Mouse (Mus musculus): Measurements from ENCODE around the gene Rufy3.

DNA sequence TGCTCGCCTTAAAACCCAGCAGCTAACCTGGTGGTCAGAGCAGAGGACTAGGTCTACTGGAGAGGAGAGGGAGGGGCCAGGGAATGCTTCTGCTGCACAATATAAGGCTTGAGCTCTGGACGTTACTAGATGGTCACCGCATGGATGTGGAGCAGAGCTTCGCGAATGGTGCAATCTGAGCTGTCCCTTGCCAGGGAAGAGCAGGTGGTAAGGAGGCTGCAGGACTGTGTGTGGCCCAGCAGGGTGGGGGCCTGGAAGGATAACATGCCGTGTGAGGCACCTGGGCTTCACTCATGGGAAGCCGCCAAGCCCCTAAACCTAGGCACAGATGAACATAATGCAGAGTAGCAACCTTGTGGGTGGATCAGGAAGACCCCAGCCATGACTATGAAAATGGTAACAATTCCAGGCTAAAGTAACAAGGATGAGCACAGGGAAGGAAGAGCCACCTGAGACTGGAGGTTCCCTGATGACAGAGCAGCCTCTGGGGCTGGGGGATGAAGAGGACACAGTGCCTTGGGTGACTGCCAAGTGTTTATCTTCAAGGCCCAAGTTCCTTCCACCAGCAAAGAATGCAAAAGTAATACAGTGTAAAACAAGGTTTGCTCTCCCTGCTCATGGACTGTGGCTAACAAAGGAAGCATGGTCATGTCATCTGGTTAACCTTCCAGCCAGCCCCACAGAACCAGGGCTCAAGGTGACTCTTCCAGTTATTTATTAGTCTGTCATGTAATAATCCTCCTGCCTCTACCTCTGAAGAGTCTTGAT lies 21.8 kb downstream of the Rufy3 start:
- TF ChIP-seq TAL1 (IDR thresholded peaks at IDR 0.05; ENCODE audit: low read length) (no peak), GATA1 (IDR thresholded peaks at IDR 0.05; ENCODE audit: low read length) (no peak)

All from erythroblast, embryonic 14.5 days (primary cell).